Mouse (Mus musculus) hindbrain, embryonic 11.5 days (tissue): ENCODE results near the gene Mctp1. TPM values are rescaled to one million over a fixed set of nuclear protein-coding genes. Genes with fewer than 3 reads are reported as not detected.

Source experiments
- ATAC-seq: fragments of 200-750 bp; cut with Nextera tagmentation; 2 replicates; pipeline ENCODE4 v1.8.0; 2017; ENCODE audit warnings: mild to moderate bottlenecking, moderate TSS enrichment, moderate library complexity; ENCODE audit not compliant: low FRiP score
- DNase-seq: peaks from one replicate; pipeline ENCODE4 v3.0.0-alpha.2; 2015; ENCODE audit warnings: low spot score
- H3K27ac ChIP-seq: fragments of 300-500 bp; sonication (generic); 2 replicates; pipeline ENCODE4 v1.5.1; 2014; ENCODE audit warnings: mild to moderate bottlenecking, low read depth, low read length
- H3K27me3 ChIP-seq: fragments of 300-500 bp; sonication (generic); 2 replicates; pipeline ENCODE4 v1.6.1; 2014; ENCODE audit warnings: mild to moderate bottlenecking, low read length, moderate library complexity, mixed read lengths; ENCODE audit not compliant: control insufficient read depth, insufficient read depth
- H3K36me3 ChIP-seq: fragments of 300-500 bp; sonication (generic); 2 replicates; pipeline ENCODE4 v1.6.1; 2014; ENCODE audit warnings: mild to moderate bottlenecking, low read length, moderate library complexity, mixed read lengths; ENCODE audit not compliant: control insufficient read depth, insufficient read depth
- H3K4me1 ChIP-seq: fragments of 300-500 bp; sonication (generic); replicated peaks from 2 replicates; pipeline ENCODE4 v1.6.1; 2014; ENCODE audit warnings: low read length, mixed read lengths; ENCODE audit not compliant: control insufficient read depth, insufficient read depth
- H3K4me2 ChIP-seq: fragments of 300-500 bp; sonication (generic); replicated peaks from 2 replicates; pipeline ENCODE4 v1.6.1; 2014; ENCODE audit warnings: mild to moderate bottlenecking, low read depth, low read length
- H3K4me3 ChIP-seq: fragments of 300-500 bp; sonication (generic); 2 replicates; pipeline ENCODE4 v1.5.1; 2014; ENCODE audit warnings: low read depth, low read length
- H3K9ac ChIP-seq: fragments of 300-500 bp; sonication (generic); 2 replicates; pipeline ENCODE4 v1.6.1; 2014; ENCODE audit warnings: low read depth, low read length
- H3K9me3 ChIP-seq: fragments of 300-500 bp; sonication (generic); 2 replicates; pipeline ENCODE4 v1.6.1; 2016; ENCODE audit warnings: low read length; ENCODE audit not compliant: control insufficient read depth
- WGBS: fragments of 180-500 bp; shearing (Covaris S2); extraction: QIAGEN DNeasy Blood & Tissue Kit; methylation state at CpG from one replicate; pipeline ENCODE4 v1.1.7; 2014; 5-methylcytosine and 5-hydroxymethylcytosine counted together
- polyA plus RNA-seq: library from polyadenylated mRNA; unstranded; fragments of >200 nt; fragmentation: Nextera tagmentation; extraction: Ambion mirVana; gene quantifications from 2 replicates; pipeline ENCODE4 v1.2.1, GENCODE M21; 2014

The Mctp1 gene
- polyA plus RNA-seq, 1 experiment from 2014 or later = 3.4 TPM

- no peak for DNase-seq
- Histone ChIP-seq H3K27me3 (no peaks in the 10 kb centered on the region), H3K9me3 (no peaks in the 10 kb centered on the region), H3K4me2 (no peak overlapping the region), H3K27ac (no peak overlapping the region), H3K9ac (no peak overlapping the region), H3K36me3 (no peaks in the 10 kb centered on the region), H3K4me3 (no peak overlapping the region), H3K4me1 (no peaks in the 10 kb centered on the region)
- no peak for ATAC-seq
- 87% methylated on average over 2 of the region's 2 CpGs for WGBS
These were observed 131.6 kb downstream of the Mctp1 start for GRCm38 (mm10) chr13:76515896-76516295.

DNA sequence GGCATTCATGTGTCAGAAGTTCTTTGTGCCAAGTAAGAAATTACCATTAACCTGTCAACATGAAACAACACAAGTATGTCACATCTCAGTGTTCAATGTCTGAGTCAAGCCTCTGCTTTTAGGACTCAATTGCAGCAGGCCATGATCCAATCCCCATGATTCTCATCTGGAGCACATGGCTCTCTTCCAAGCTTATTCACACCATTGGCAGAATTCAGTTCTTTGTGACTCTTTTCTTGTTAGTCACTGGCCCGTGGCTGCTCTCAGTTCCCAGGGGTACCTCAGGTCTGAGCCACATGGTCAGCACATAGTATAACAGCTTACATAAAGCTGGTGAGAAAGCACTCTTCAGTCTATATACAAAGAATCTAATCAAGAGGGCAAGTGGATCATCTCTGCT lies 138.8 kb downstream of the Mctp1 start:
- no peak overlapping the region for H3K27ac ChIP-seq
- no peaks in the 10 kb centered on the region for H3K36me3 ChIP-seq
- no peak for ATAC-seq
- H3K4me1 ChIP-seq = no peaks in the 10 kb centered on the region
- no peak overlapping the region for H3K9ac ChIP-seq
- WGBS = 61% methylated on average over 1 of the region's 1 CpGs
- H3K4me3 ChIP-seq = no peak overlapping the region
- DNase-seq = no peak
- no peak overlapping the region for H3K4me2 ChIP-seq
- no peaks in the 10 kb centered on the region for H3K9me3 ChIP-seq
- H3K27me3 ChIP-seq = no peaks in the 10 kb centered on the region

- H3K36me3 ChIP-seq = no peaks in the 10 kb centered on the region
- H3K4me2 ChIP-seq = no peak overlapping the region
- H3K4me1 ChIP-seq = no peaks in the 10 kb centered on the region
- H3K9ac ChIP-seq = no peak overlapping the region
- no peak overlapping the region for H3K4me3 ChIP-seq
- ATAC-seq (no peak), DNase-seq (no peak)
- H3K9me3 ChIP-seq = no peaks in the 10 kb centered on the region
- no peaks in the 10 kb centered on the region for H3K27me3 ChIP-seq
- H3K27ac ChIP-seq = no peak overlapping the region
These were observed 143.0 kb downstream of the Mctp1 start for GRCm38 (mm10) chr13:76527326-76527725.

GRCm38 (mm10) chr13:76527751-76528150 lies 143.4 kb downstream of the Mctp1 start:
- Histone ChIP-seq H3K9ac (no peak overlapping the region), H3K27ac (no peak overlapping the region), H3K4me1 (no peaks in the 10 kb centered on the region), H3K4me2 (no peak overlapping the region), H3K36me3 (no peaks in the 10 kb centered on the region), H3K4me3 (no peak overlapping the region), H3K9me3 (no peaks in the 10 kb centered on the region), H3K27me3 (no peaks in the 10 kb centered on the region)
- ATAC-seq = no peak
- WGBS = 47% methylated on average over 1 of the region's 1 CpGs
- DNase-seq = no peak

GRCm38 (mm10) chr13:76529915-76530314 lies 145.6 kb downstream of the Mctp1 start:
- DNase-seq (no peak), ATAC-seq (no peak)
- no peak overlapping the region for H3K27ac ChIP-seq
- no peak overlapping the region for H3K4me2 ChIP-seq
- no peak overlapping the region for H3K9ac ChIP-seq
- no peaks in the 10 kb centered on the region for H3K36me3 ChIP-seq
- no peaks in the 10 kb centered on the region for H3K4me1 ChIP-seq
- H3K9me3 ChIP-seq = no peaks in the 10 kb centered on the region
- H3K27me3 ChIP-seq = no peaks in the 10 kb centered on the region
- H3K4me3 ChIP-seq = no peak overlapping the region
- 79% methylated on average over 2 of the region's 2 CpGs for WGBS

- Histone ChIP-seq H3K4me1 (no peaks in the 10 kb centered on the region), H3K9me3 (no peaks in the 10 kb centered on the region), H3K4me2 (no peak overlapping the region), H3K27me3 (no peaks in the 10 kb centered on the region), H3K36me3 (no peaks in the 10 kb centered on the region), H3K27ac (no peak overlapping the region), H3K4me3 (no peak overlapping the region), H3K9ac (no peak overlapping the region)
- DNase-seq (no peak), ATAC-seq (peak; percentile 33; the same call in 1 of the 2 replicates)
- 92% methylated on average over 3 of the region's 3 CpGs for WGBS
These were observed 146.7 kb downstream of the Mctp1 start for GRCm38 (mm10) chr13:76530867-76531504.

GRCm38 (mm10) chr13:76547854-76548253 lies 163.5 kb downstream of the Mctp1 start:
- H3K9me3 ChIP-seq = no peaks in the 10 kb centered on the region
- H3K27ac ChIP-seq = no peak overlapping the region
- H3K27me3 ChIP-seq = no peaks in the 10 kb centered on the region
- no peak for ATAC-seq
- H3K9ac ChIP-seq = no peak overlapping the region
- H3K4me1 ChIP-seq = no peaks in the 10 kb centered on the region
- DNase-seq = no peak
- no peak overlapping the region for H3K4me2 ChIP-seq
- WGBS = 71% methylated on average over 2 of the region's 2 CpGs
- no peak overlapping the region for H3K4me3 ChIP-seq
- H3K36me3 ChIP-seq = no peaks in the 10 kb centered on the region

GRCm38 (mm10) chr13:76560918-76561317 lies 176.6 kb downstream of the Mctp1 start:
- Histone ChIP-seq H3K4me3 (no peak overlapping the region), H3K4me2 (no peak overlapping the region), H3K27me3 (no peaks in the 10 kb centered on the region), H3K9ac (no peak overlapping the region), H3K4me1 (no peaks in the 10 kb centered on the region), H3K9me3 (no peaks in the 10 kb centered on the region), H3K36me3 (no peaks in the 10 kb centered on the region), H3K27ac (no peak overlapping the region)
- ATAC-seq = no peak
- no peak for DNase-seq
- WGBS = 89% methylated on average over 8 of the region's 8 CpGs

DNA sequence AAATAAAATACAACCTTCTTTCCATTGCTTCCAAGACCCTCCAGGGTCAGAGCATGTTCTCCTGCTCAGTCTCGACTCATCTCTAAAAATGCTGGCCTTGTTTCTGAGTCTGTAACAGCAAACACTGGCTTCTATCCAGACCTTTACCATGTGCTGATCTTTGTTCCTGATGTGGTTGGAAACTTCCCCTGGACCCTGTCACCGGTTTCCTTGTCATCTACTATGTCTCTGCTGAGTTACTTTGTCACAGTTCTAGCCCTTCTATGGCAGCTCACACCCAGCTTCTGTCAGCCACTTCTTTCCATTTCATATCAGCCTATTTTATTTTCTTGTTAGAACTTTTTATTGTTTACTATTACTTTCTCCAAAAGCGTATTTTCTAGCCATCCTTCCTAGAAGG lies 177.3 kb downstream of the Mctp1 start:
- no peaks in the 10 kb centered on the region for H3K27me3 ChIP-seq
- no peaks in the 10 kb centered on the region for H3K9me3 ChIP-seq
- ATAC-seq (no peak), DNase-seq (no peak)
- no peak overlapping the region for H3K27ac ChIP-seq
- no peak overlapping the region for H3K4me3 ChIP-seq
- WGBS = 84% methylated on average over 3 of the region's 3 CpGs
- no peak overlapping the region for H3K9ac ChIP-seq
- no peaks in the 10 kb centered on the region for H3K36me3 ChIP-seq
- H3K4me2 ChIP-seq = no peak overlapping the region
- H3K4me1 ChIP-seq = no peaks in the 10 kb centered on the region
